Mouse (Mus musculus) brain, embryonic 14.5 days (tissue): ENCODE data around the gene Olfr591.

Source experiments
- CTCF ChIP-seq: fragments of 200-500 bp; IDR thresholded peaks from 2 replicates; pipeline ENCODE4 v1.5.1; 2012; ENCODE audit warnings: inconsistent platforms, mild to moderate bottlenecking, moderate library complexity, borderline replicate concordance; ENCODE audit not compliant: insufficient read depth, insufficient read length; ENCODE audit errors: extremely low read depth
- POLR2A ChIP-seq: fragments of 200-500 bp; IDR thresholded peaks from 2 replicates; pipeline ENCODE4 v1.6.1; 2012; ENCODE audit warnings: mild to moderate bottlenecking, inconsistent platforms, borderline replicate concordance; ENCODE audit not compliant: poor library complexity, insufficient read depth, insufficient read length, severe bottlenecking; ENCODE audit errors: extremely low read depth

GRCm38 (mm10) chr7:103211562-103211961, 33.4 kb upstream of the Olfr591 start, which contains the start of gene Olfr593:
- TF ChIP-seq CTCF = no peak
- TF ChIP-seq POLR2A = no peak
